Mouse (Mus musculus) T-helper 2 cell (primary cell): ENCODE data around the gene Tnmd.

Experiments used
- in situ Hi-C: fragments of 300-600 bp; cut with MboI, MseI; formaldehyde crosslinking; loops from one replicate; pipeline ENCODE4 v1.15.1; 2025; ENCODE audit warnings: high pct_unique_total_duplicates

Tnmd gene

DNA sequence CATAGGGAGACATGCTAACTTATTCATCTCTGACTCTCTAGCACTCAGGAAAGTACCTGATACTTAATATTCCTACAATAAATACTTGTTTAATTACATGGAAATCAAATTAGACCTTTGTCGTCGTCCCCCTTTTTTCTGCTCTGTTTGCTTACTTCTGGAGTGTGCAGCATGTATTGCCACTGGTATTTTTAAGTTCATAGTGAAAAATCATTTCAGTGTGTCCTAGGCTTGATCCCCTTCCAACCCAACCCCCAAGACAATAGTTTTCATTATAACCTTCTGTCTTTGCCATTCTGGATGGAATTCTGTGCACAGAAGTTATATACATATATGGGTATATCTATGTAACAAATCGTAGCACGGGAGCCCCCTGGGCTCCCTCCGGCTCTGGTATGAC is at the start of gene Tnmd:
Gene Tnmd (plus strand): TSS at position 301 of the 400 bp plus-strand sequence.
- in situ Hi-C loops: no loop called here

DNA sequence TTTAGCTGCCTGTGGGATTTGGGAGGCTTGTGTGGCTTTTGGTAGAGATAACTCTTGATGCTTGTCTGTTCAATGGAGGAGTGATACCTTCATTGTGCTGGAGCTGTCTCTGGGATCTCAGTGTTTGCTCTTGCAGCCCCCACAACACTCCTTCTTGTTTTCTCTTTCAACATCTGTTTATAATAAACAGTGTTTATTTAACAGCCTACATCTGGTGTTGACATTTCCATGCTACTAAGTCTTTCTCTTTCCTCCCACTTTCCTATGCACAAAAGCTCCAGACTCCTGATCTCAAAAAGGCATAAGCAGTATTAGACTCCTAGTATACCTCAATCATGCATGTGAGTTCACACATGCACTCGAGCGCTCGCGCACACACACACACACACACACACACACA is 2.9 kb downstream of the Tnmd start:
- in situ Hi-C loops: no loop called here

DNA sequence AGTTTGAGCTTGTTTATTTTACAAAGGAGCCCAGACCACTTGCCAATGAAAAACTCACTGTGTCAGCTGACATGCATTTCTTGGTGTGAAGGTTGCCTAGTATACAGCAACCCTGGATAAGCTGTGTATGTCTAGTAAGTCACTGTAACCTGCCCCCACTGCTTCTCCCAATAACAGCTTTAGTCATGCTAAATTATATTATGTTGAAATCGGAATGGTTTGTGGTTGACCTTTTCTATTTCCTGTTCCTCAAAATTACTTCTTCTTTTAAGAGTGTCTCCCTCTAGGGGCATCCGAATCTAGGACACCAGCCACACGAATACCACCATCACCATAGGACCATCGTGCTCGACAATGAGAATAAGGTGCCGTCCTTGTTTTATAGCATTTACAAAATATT is 19.0 kb downstream of the Tnmd start:
- in situ Hi-C loops: no loop called here

DNA sequence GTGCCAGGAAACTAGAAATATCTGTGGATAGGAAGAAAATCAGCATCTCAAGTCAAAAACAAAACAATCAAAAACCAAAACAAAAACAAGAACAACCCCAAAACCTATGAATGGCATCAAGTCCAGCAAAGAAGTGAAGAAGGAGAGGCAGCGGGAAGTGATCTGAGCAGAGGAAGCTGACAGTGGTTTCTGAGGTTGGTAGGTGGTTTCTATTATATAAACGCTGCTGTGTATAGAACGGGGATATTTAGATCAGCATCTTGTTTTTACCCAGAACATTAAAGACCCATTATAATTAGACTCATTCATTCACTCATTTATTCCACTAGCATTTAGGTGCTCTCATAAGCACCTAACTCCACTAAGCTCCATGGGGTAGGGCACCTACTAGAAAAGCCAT is 36.5 kb downstream of the Tnmd start:
- in situ Hi-C loops: no loop called here

DNA sequence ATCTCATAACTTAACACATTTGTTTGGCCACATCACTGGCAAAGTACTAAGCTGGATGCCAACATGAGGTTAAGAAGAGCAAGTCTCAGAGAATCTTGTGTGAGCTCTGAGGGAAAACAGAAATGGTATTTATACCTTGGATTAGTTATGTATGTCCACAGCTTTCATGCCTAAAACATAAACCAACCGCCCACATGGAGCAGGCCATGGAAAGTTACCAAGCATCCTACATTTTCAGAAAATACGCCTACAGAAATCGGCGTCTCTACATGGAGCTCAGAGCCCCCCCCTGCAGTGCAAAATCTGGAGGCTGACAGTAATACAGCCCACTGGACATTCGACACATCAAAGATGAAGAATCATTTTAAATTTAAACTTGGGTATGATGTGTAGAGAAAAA is 37.3 kb downstream of the Tnmd start:
- in situ Hi-C loops: no loop called here

DNA sequence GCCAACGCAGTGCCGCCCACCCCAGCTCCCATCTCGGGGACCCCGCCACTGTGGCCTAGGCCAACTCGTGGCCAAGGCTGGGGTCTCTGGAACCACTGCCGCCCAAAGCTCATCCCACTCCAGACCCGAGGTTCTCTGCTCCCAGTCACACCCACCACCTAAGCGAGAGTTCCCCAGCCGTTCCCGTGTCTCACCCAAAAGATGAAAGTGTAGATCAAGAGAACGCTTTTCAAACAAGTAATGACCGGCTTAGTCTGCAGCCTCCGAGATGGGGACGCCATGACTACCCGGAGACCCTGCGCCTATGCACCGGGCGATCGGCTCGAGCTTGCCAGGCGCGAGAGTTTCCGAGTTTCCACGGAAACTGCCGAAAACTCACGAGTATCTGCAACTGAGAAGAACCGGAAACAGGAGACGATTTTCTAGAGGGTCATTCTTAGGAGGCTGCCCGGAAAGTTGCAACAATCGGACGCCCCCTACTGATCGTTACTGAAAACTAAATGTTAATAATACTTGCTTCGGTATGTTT is 47.3 kb downstream of the Tnmd start, which contains the start of gene Tspan6:
Gene Tspan6 (minus strand): TSS at position 416 of the 529 bp plus-strand sequence.
- in situ Hi-C loops: no loop called here

DNA sequence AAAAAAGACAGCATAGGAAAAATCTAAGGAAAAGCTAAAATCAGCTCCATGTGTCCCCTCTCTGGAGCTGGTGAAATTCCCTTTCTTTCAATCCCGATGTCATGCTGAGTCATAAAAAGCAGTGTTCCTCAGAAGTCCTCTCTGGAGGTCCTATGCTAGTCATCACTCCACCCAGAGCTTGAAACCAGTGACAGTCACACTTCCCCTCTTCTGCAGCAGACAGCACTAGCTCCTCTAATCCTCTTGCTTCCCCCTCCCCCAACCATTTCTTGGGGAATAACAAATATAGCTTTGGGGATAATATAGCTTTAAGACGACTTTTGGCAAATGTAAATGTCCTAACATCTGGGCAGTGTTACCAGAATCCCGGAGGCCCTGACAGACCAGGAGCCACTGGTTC is 57.5 kb downstream of the Tnmd start, which contains the start of gene Srpx2:
Gene Srpx2 (plus strand): TSS at position 166 of the 400 bp plus-strand sequence.
- in situ Hi-C loops: no loop called here

DNA sequence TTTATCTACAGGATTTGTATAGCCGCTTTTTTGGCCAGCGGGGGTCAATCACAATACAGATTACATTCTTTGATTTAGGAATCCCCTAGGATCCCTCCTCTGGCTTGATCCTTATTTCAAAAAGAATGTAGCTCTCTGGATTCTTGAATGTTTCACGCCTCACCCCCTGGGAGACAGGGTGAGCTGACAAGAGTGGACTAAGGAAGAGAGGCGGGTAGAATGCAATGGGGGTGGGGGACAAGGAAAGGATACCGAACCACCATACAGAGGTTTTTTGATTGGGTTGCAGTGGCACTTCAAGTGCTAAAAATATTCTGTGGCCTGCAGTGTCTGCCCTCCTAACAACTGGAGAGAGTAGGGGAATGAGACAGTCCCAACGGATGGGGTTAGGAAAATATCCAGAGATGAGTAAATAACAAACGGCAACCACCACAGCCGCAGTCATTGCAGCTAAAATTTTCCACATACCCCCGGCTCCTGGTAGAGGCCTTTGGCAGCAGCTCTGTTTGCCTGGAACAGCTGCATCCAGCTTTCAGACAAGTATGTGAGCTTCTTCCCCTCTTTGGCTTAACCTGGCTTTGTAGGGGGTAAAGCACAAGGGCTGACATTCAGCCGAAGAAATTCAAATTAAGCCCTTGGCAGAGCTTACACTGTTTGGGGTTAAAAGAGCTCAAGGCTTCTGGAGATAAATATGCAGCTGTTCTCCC is 60.8 kb downstream of the Tnmd start:
- in situ Hi-C loops: no loop called here

DNA sequence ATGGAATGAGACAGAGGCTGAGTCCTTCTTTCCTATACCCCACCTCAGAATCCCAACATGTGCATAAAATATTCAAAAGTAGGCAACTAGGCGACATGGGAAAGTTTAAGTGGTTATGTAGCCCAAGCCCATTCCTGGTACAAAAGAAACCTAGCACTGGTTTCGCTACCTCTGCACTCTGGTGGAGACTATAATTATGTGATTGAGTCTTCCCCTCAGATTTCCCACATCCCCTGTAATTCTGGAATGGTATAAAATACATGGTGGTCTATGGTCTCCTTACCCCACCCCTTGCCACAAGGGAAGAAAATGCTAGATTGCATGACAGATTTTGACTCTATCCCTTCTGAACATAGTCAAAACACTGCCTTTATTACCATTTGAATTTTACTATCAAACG is 62.2 kb downstream of the Tnmd start:
- in situ Hi-C loops: no loop called here

DNA sequence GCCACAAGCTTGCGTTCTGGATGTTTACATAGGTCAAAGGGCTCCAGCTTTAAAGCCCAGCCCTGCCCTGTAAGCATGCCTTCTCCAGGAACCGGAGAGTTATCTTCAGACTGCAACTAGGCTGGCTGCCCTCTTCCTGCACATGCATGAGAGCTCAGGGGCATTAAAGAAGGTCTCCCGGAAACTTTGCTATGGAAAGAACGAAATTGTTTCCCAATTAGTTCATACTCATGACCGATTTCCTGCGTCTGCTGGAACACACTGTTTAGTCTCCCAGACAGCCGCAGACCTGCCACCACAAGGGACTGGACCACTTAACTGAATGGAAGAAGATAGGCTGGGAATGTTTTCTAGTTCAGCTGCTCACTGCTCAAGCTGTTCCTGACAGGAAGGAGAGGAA is 63.4 kb downstream of the Tnmd start:
- in situ Hi-C loops: no loop called here
